ENCODE assay signal across 8 mouse cellular contexts in genomic region chr8:69882021-69882756, GRCm38 (mm10). TPM values are rescaled to one million over a fixed set of nuclear protein-coding genes. Genes with fewer than 3 reads are reported as not detected.
A peak's percentile ranks its signal among the peaks of the same experiment; 100 is the strongest.
DNase-seq lines count a peak whose midpoint lies in the region; ATAC-seq and TF ChIP-seq lines count a peak whose summit lies in the region.

No protein-coding gene starts in this region.

- no peaks in the 10 kb centered on the region for H3K36me3 ChIP-seq in embryonic facial prominence, embryonic 14.5 days (ENCODE audit: control insufficient read depth, insufficient read depth, low read length)
- H3K36me3 ChIP-seq in hindbrain, embryonic 13.5 days: no peaks in the 10 kb centered on the region
- H3K36me3 ChIP-seq in midbrain, embryonic 10.5 days: no peaks in the 10 kb centered on the region
- H3K36me3 ChIP-seq in testis, adult 2 months (ENCODE audit: control insufficient read depth, insufficient read depth, low read length): no peaks in the 10 kb centered on the region

- H3K9ac ChIP-seq in embryonic facial prominence, embryonic 14.5 days (ENCODE audit: low read depth, low read length): peak overlapping the region; percentile 54
- H3K9ac ChIP-seq in hindbrain, embryonic 13.5 days: peak overlapping the region; percentile 62

- peaks cover 4% of the 10 kb centered on the region; the same call in 1 of the 2 replicates for H3K4me1 ChIP-seq in embryonic facial prominence, embryonic 14.5 days (ENCODE audit: control insufficient read depth, insufficient read depth, low read length)
- H3K4me1 ChIP-seq in hindbrain, embryonic 13.5 days (replicated peaks): peaks cover 39% of the 10 kb centered on the region
- peaks cover 43% of the 10 kb centered on the region for H3K4me1 ChIP-seq in midbrain, embryonic 10.5 days
- H3K4me1 ChIP-seq in testis, adult 2 months (ENCODE audit: control insufficient read depth, insufficient read depth, low read length): peaks cover 40% of the 10 kb centered on the region

- WGBS in embryonic facial prominence, embryonic 14.5 days: 4% methylated on average over 35 of the region's 103 CpGs
- 4% methylated on average over 102 of the region's 103 CpGs for WGBS in hindbrain, embryonic 13.5 days
- 5% methylated on average over 103 of the region's 103 CpGs for WGBS in midbrain, embryonic 10.5 days

- intact Hi-C loops in left cerebral cortex, postnatal 36 days (cut with DNase I): no loop called here

- TF ChIP-seq CTCF in testis, adult 2 months (IDR thresholded peaks at IDR 0.05; ENCODE audit: control insufficient read depth, insufficient read depth, insufficient replicate concordance, low read depth, low read length): no peak

- H3K4me2 ChIP-seq in embryonic facial prominence, embryonic 14.5 days (ENCODE audit: low read depth, low read length): peak overlapping the region; percentile 61
- H3K4me2 ChIP-seq in hindbrain, embryonic 13.5 days: peak overlapping the region; percentile 54

- H3K27me3 ChIP-seq in embryonic facial prominence, embryonic 14.5 days (replicated peaks; ENCODE audit: control insufficient read depth, insufficient read depth, low read length): peaks cover 86% of the 10 kb centered on the region
- H3K27me3 ChIP-seq in hindbrain, embryonic 13.5 days: peaks cover 97% of the 10 kb centered on the region
- H3K27me3 ChIP-seq in midbrain, embryonic 10.5 days (ENCODE audit: low read depth, poor library complexity, severe bottlenecking): peaks cover 100% of the 10 kb centered on the region
- H3K27me3 ChIP-seq in testis, adult 2 months (ENCODE audit: control insufficient read depth, insufficient read depth, low read length): no peaks in the 10 kb centered on the region; the same call in 1 of the 2 replicates

- TF ChIP-seq POLR2A in testis, adult 2 months (IDR thresholded peaks at IDR 0.05; ENCODE audit: control insufficient read depth, low read depth, low read length): 0 out of 2 replicates have a peak, but pooled peaks have one; percentile 9

- no peak overlapping the region for H3K27ac ChIP-seq in embryonic facial prominence, embryonic 14.5 days (replicated peaks; ENCODE audit: low read depth, low read length)
- H3K27ac ChIP-seq in hindbrain, embryonic 13.5 days: no peak overlapping the region
- H3K27ac ChIP-seq in midbrain, embryonic 10.5 days (replicated peaks): peak overlapping the region; percentile 23; the same call in 1 of the 2 replicates
- peak overlapping the region; percentile 5 for H3K27ac ChIP-seq in testis, adult 2 months (ENCODE audit: control insufficient read depth, insufficient read depth, low read depth, low read length)

- H3K9me3 ChIP-seq in embryonic facial prominence, embryonic 14.5 days (ENCODE audit: control insufficient read depth, low read length): no peaks in the 10 kb centered on the region
- no peaks in the 10 kb centered on the region for H3K9me3 ChIP-seq in hindbrain, embryonic 13.5 days
- H3K9me3 ChIP-seq in midbrain, embryonic 10.5 days (replicated peaks): no peaks in the 10 kb centered on the region

- peak overlapping the region; percentile 44 for H3K4me3 ChIP-seq in embryonic facial prominence, embryonic 14.5 days (ENCODE audit: low read depth, low read length)
- peak overlapping the region; percentile 44 for H3K4me3 ChIP-seq in hindbrain, embryonic 13.5 days
- peak overlapping the region; percentile 49 for H3K4me3 ChIP-seq in midbrain, embryonic 10.5 days
- H3K4me3 ChIP-seq in testis, adult 2 months (ENCODE audit: control insufficient read depth, low read depth, low read length): peak overlapping the region; percentile 74

- ATAC-seq in CD4-positive, CD25-positive, alpha-beta regulatory T cell, adult 4 months: no peak
- ATAC-seq in embryonic facial prominence, embryonic 14.5 days (ENCODE audit: low read depth): peak; percentile 56
- ATAC-seq in hindbrain, embryonic 13.5 days (ENCODE audit: low FRiP score): peak; percentile 60

- DNase-seq in CD4-positive, CD25-positive, alpha-beta regulatory T cell, adult 2 months (ENCODE audit: low read depth, low spot score): peak; percentile 64
- DNase-seq in B cell, adult 2 months: peak; percentile 30 to 44
- DNase-seq in embryonic facial prominence, embryonic 14.5 days (ENCODE audit: low spot score): peak; percentile 75
- DNase-seq in left cerebral cortex, postnatal 36 days (ENCODE audit: low spot score in 2 of 2): peak; percentile 62 to 63
- DNase-seq in midbrain, embryonic 10.5 days (ENCODE audit: low spot score): peak; percentile 57

RNA-seq across cellular contexts. Expression of gene Cilp2, which starts 5.3 kb away (rescaled TPM):
- polyA plus RNA-seq in CD4-positive, CD25-positive, alpha-beta regulatory T cell, adult 4 months (2017; shearing (Covaris generic)): not detected
- polyA plus RNA-seq in embryonic facial prominence, embryonic 14.5 days (2014; fragmentation: Nextera tagmentation; extraction: Ambion mirVana): 1.1 and 1.3 TPM in 2 replicates
- 3.5 and 3.6 TPM in 2 replicates for polyA plus RNA-seq in hindbrain, embryonic 13.5 days (2015; fragmentation: Nextera tagmentation; extraction: Ambion mirVana)
- total RNA-seq in left cerebral cortex, postnatal 36 days (2021): 1 to 10 TPM in 1 of 2 experiments, under 1 TPM in 1; 0.91 to 1.0 TPM
- 0.47 TPM in 2 replicates for polyA plus RNA-seq in midbrain, embryonic 10.5 days (2016; fragmentation: Nextera tagmentation; extraction: Ambion mirVana)
- 0.36 and 0.51 TPM in 2 replicates for polyA plus RNA-seq in testis, adult 2 months (2012; rRNA removed)

RNA-seq across cellular contexts. Expression of gene Tssk6, which starts 19.8 kb away (rescaled TPM):
- polyA plus RNA-seq in CD4-positive, CD25-positive, alpha-beta regulatory T cell, adult 4 months (2017; shearing (Covaris generic)): under 1 TPM in 1 of 2 experiments, not detected in 1; 0.24 TPM
- 2.5 and 3.1 TPM in 2 replicates for polyA plus RNA-seq in embryonic facial prominence, embryonic 14.5 days (2014; fragmentation: Nextera tagmentation; extraction: Ambion mirVana)
- polyA plus RNA-seq in hindbrain, embryonic 13.5 days (2015; fragmentation: Nextera tagmentation; extraction: Ambion mirVana): 3.4 and 4.5 TPM in 2 replicates
- total RNA-seq in left cerebral cortex, postnatal 36 days (2021): under 1 TPM in 1 of 2 experiments, not detected in 1; 0.32 TPM
- polyA plus RNA-seq in midbrain, embryonic 10.5 days (2016; fragmentation: Nextera tagmentation; extraction: Ambion mirVana): 5.2 and 5.4 TPM in 2 replicates
- 844 and 936 TPM in 2 replicates for polyA plus RNA-seq in testis, adult 2 months (2012; rRNA removed)

RNA-seq across cellular contexts. Expression of gene Ndufa13, which starts 20.2 kb away (rescaled TPM):
- polyA plus RNA-seq in CD4-positive, CD25-positive, alpha-beta regulatory T cell, adult 4 months (2017; shearing (Covaris generic)): 100 to 1,000 TPM; 184 to 253 TPM
- polyA plus RNA-seq in embryonic facial prominence, embryonic 14.5 days (2014; fragmentation: Nextera tagmentation; extraction: Ambion mirVana): 185 and 201 TPM in 2 replicates
- polyA plus RNA-seq in hindbrain, embryonic 13.5 days (2015; fragmentation: Nextera tagmentation; extraction: Ambion mirVana): 187 and 198 TPM in 2 replicates
- 100 to 1,000 TPM; 144 to 161 TPM for total RNA-seq in left cerebral cortex, postnatal 36 days (2021)
- 173 and 174 TPM in 2 replicates for polyA plus RNA-seq in midbrain, embryonic 10.5 days (2016; fragmentation: Nextera tagmentation; extraction: Ambion mirVana)
- polyA plus RNA-seq in testis, adult 2 months (2012; rRNA removed): 122 and 131 TPM in 2 replicates

RNA-seq across cellular contexts. Expression of gene Yjefn3, which starts 20.3 kb away (rescaled TPM):
- 1 to 10 TPM in 1 of 2 experiments, under 1 TPM in 1; 0.91 to 1.6 TPM for polyA plus RNA-seq in CD4-positive, CD25-positive, alpha-beta regulatory T cell, adult 4 months (2017; shearing (Covaris generic))
- 3.6 and 3.8 TPM in 2 replicates for polyA plus RNA-seq in embryonic facial prominence, embryonic 14.5 days (2014; fragmentation: Nextera tagmentation; extraction: Ambion mirVana)
- polyA plus RNA-seq in hindbrain, embryonic 13.5 days (2015; fragmentation: Nextera tagmentation; extraction: Ambion mirVana): 12.3 and 12.8 TPM in 2 replicates
- 10 to 100 TPM; 23.7 to 31.3 TPM for total RNA-seq in left cerebral cortex, postnatal 36 days (2021)
- 4.2 and 5.9 TPM in 2 replicates for polyA plus RNA-seq in midbrain, embryonic 10.5 days (2016; fragmentation: Nextera tagmentation; extraction: Ambion mirVana)
- polyA plus RNA-seq in testis, adult 2 months (2012; rRNA removed): 0.95 TPM in 2 replicates

RNA-seq across cellular contexts. Expression of gene Pbx4, which starts 49.9 kb away (rescaled TPM):
- polyA plus RNA-seq in CD4-positive, CD25-positive, alpha-beta regulatory T cell, adult 4 months (2017; shearing (Covaris generic)): 10 to 100 TPM; 10.2 to 17.1 TPM
- polyA plus RNA-seq in embryonic facial prominence, embryonic 14.5 days (2014; fragmentation: Nextera tagmentation; extraction: Ambion mirVana): 8.4 and 9.0 TPM in 2 replicates
- 62.9 and 69.2 TPM in 2 replicates for polyA plus RNA-seq in hindbrain, embryonic 13.5 days (2015; fragmentation: Nextera tagmentation; extraction: Ambion mirVana)
- 10 to 100 TPM; 19.2 to 20.8 TPM for total RNA-seq in left cerebral cortex, postnatal 36 days (2021)
- 42.9 and 46.0 TPM in 2 replicates for polyA plus RNA-seq in midbrain, embryonic 10.5 days (2016; fragmentation: Nextera tagmentation; extraction: Ambion mirVana)
- polyA plus RNA-seq in testis, adult 2 months (2012; rRNA removed): 187 and 222 TPM in 2 replicates

Comparison
In these comparisons a context has a peak if more than half of its experiments do, and no peak if none do; other contexts are left out.
1. H3K27ac ChIP-seq: peak in midbrain, embryonic 10.5 days (single experiment) and testis, adult 2 months (single experiment); none in embryonic facial prominence, embryonic 14.5 days (single experiment) and hindbrain, embryonic 13.5 days (single experiment).
2. RNA of gene Tssk6, which starts 19.8 kb away (polyA plus RNA-seq): 844 to 936 TPM in testis, adult 2 months; 5.2 to 5.4 TPM in midbrain, embryonic 10.5 days, 3.4 to 4.5 TPM in hindbrain, embryonic 13.5 days, 2.5 to 3.1 TPM in embryonic facial prominence, embryonic 14.5 days and 0.24 TPM in CD4-positive, CD25-positive, alpha-beta regulatory T cell, adult 4 months; every median in the first group is over 100 times any median in the second.
3. Peak in every context shown above with its lines, with median percentiles within 50 percentile points of each other: DNase-seq and H3K4me3 ChIP-seq.